Mouse (Mus musculus) embryonic fibroblast, embryonic 13.5 days (primary cell): ENCODE measurements around the gene Zscan22.
A peak's percentile ranks its signal among the peaks of the same experiment; 100 is the strongest.

Source experiments
- CTCF ChIP-seq: IDR thresholded peaks from 2 replicates; pipeline ENCODE4 v1.5.1; 2011; ENCODE audit warnings: mild to moderate bottlenecking, control low read depth, low read length, moderate library complexity, borderline replicate concordance; ENCODE audit not compliant: insufficient read depth
- POLR2A ChIP-seq: IDR thresholded peaks from 2 replicates; pipeline ENCODE4 v1.6.1; 2011; ENCODE audit warnings: low read depth, mild to moderate bottlenecking, control low read depth, low read length, moderate library complexity

DNA sequence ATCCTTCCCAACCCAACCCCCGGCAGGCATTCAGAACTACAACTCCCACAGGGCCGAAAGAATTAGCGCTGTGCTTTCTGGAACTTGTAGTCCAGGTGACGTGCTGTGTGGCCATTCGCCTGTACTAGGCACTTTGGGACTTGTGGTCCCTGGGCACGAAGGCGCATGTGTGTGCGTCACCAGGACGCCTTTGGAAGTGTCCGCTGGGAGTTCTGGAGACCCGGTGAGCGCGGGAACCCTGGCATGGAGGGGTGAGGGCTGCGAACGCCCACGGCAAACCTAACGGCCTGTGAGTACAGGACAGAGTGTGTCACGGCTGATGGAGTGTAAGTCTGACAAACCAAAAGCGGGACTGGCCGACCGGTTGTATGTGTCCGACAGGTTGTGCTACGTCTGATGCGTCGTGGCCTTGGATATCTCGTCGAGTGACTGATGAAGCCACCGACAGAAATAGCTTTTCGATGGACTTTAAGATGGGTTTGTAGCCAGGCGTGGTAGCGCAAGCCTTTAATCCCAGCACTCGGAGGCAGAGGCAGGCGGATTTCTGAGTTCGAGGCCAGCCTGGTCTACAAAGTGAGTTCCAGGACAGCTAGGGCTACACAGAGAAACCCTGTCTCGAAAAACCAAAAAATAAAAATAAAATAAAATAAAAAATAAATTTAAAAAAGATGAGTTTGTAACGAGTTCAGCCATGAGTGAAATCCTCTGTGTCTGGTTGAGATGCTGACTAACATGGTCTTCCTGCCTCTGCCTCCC is at the start of gene Zscan22:
- TF ChIP-seq CTCF (no peak), POLR2A (peak; percentile 69)
